In the genomic region with DNA sequence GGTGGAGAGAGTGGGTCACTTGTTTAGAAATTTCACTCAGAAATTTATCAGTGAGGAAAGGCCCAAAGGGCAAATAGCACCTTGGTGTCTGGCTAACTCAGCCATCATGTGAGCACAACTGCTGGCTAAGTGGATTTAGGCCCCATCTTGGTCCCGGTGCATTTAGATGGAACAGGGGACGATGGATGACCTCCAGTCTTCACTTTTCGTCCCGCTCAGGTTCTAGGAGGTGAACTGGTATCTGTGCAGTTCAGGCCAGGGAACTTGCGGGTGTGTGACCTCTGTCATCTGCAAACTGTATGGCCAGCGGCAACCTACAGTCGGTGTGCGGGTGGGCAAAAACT, we compare ENCODE assay signal across 10 mouse cellular contexts. TPM values are rescaled to one million over a fixed set of nuclear protein-coding genes. Genes with fewer than 3 reads are reported as not detected.
DNase-seq lines count a peak whose midpoint lies in the region; ATAC-seq and TF ChIP-seq lines count a peak whose summit lies in the region.
"Had no signal": no experiment of that assay in that cellular context is flagged by ENCODE, and none has a peak within 500 bp of the region (broad histone marks: within the 10 kb centered on the region; RNA-seq: fewer than 3 reads in every experiment).

No protein-coding gene starts in this region.

- TF ChIP-seq CTCF in olfactory bulb, adult 2 months (IDR thresholded peaks at IDR 0.05; ENCODE audit: insufficient read depth, low read depth, low read length): no peak

- H3K4me3 ChIP-seq in liver, embryonic 11.5 days (ENCODE audit: low read depth, low read length): no peak overlapping the region; the same call in 1 of the 2 replicates
- peak overlapping the region; percentile 49 for H3K4me3 ChIP-seq in embryonic facial prominence, embryonic 12.5 days
- peak overlapping the region; percentile 58 for H3K4me3 ChIP-seq in limb, embryonic 10.5 days
- peak overlapping the region; percentile 44; the same call in 1 of the 2 replicates for H3K4me3 ChIP-seq in olfactory bulb, adult 2 months (ENCODE audit: insufficient read depth, low read depth, low read length)

- no peaks in the 10 kb centered on the region for H3K9me3 ChIP-seq in liver, embryonic 11.5 days (ENCODE audit: control insufficient read depth, low read length)
- H3K9me3 ChIP-seq in embryonic facial prominence, embryonic 12.5 days: no peaks in the 10 kb centered on the region
- no peaks in the 10 kb centered on the region for H3K9me3 ChIP-seq in limb, embryonic 10.5 days (replicated peaks)

- TF ChIP-seq POLR2A in olfactory bulb, adult 2 months (IDR thresholded peaks at IDR 0.05; ENCODE audit: insufficient read depth, low read depth, low read length): no peak

- H3K36me3 ChIP-seq in liver, embryonic 11.5 days (ENCODE audit: control insufficient read depth, insufficient read depth, low read length): no peaks in the 10 kb centered on the region
- H3K36me3 ChIP-seq in embryonic facial prominence, embryonic 12.5 days: no peaks in the 10 kb centered on the region
- no peaks in the 10 kb centered on the region for H3K36me3 ChIP-seq in limb, embryonic 10.5 days

- H3K27ac ChIP-seq in liver, embryonic 11.5 days (ENCODE audit: low read depth, low read length): no peak overlapping the region
- H3K27ac ChIP-seq in embryonic facial prominence, embryonic 12.5 days: no peak overlapping the region
- no peak overlapping the region for H3K27ac ChIP-seq in limb, embryonic 10.5 days
- H3K27ac ChIP-seq in olfactory bulb, adult 2 months (ENCODE audit: insufficient read depth, low read depth, low read length): no peak overlapping the region

- H3K4me1 ChIP-seq in liver, embryonic 11.5 days (replicated peaks; ENCODE audit: control insufficient read depth, insufficient read depth, low read length): peaks cover 10% of the 10 kb centered on the region
- no peaks in the 10 kb centered on the region for H3K4me1 ChIP-seq in embryonic facial prominence, embryonic 12.5 days
- peaks cover 27% of the 10 kb centered on the region for H3K4me1 ChIP-seq in limb, embryonic 10.5 days
- H3K4me1 ChIP-seq in olfactory bulb, adult 2 months (ENCODE audit: control insufficient read depth, insufficient read depth, low read length): peaks cover 23% of the 10 kb centered on the region

- 5% methylated on average over 8 of the region's 8 CpGs for WGBS in liver, embryonic 11.5 days
- WGBS in embryonic facial prominence, embryonic 12.5 days: 6% methylated on average over 8 of the region's 8 CpGs
- WGBS in limb, embryonic 10.5 days: 2% methylated on average over 8 of the region's 8 CpGs
- WGBS in olfactory bulb, adult 2 months: 64% methylated on average over 8 of the region's 8 CpGs

- H3K27me3 ChIP-seq in liver, embryonic 11.5 days (replicated peaks; ENCODE audit: control insufficient read depth, insufficient read depth, low read length): peaks cover 97% of the 10 kb centered on the region
- H3K27me3 ChIP-seq in embryonic facial prominence, embryonic 12.5 days: peaks cover 67% of the 10 kb centered on the region
- H3K27me3 ChIP-seq in limb, embryonic 10.5 days (ENCODE audit: low read depth, poor library complexity, severe bottlenecking): peaks cover 100% of the 10 kb centered on the region

- no peak for ATAC-seq in liver, embryonic 11.5 days (replicated peaks; ENCODE audit: low FRiP score)
- no peak for ATAC-seq in embryonic facial prominence, embryonic 12.5 days (ENCODE audit: insufficient number of reproducible peaks, insufficient read depth, low FRiP score, low TSS enrichment)

- H3K9ac ChIP-seq in liver, embryonic 11.5 days (ENCODE audit: low read depth, low read length): no peak overlapping the region
- H3K9ac ChIP-seq in embryonic facial prominence, embryonic 12.5 days: no peak overlapping the region

- DNase-seq in liver, embryonic 11.5 days (ENCODE audit: low spot score): peak; percentile 46
- DNase-seq in liver: no peak
- peak; percentile 75 for DNase-seq in limb, embryonic 10.5 days (ENCODE audit: low spot score)
- no peak for DNase-seq in ovary, postnatal 14 days (ENCODE audit: low spot score)
- no peak for DNase-seq in adrenal gland, postnatal 4 days (ENCODE audit: low spot score in 2 of 2)
- no peak for DNase-seq in lung, adult 18-20 months
- DNase-seq: thymus, postnatal 36 days had no signal

- peak overlapping the region; percentile 75; the same call in 1 of the 2 replicates for H3K4me2 ChIP-seq in liver, embryonic 11.5 days
- H3K4me2 ChIP-seq in embryonic facial prominence, embryonic 12.5 days (replicated peaks): peak overlapping the region; percentile 93

RNA-seq across cellular contexts. Expression of gene Tbr1, which starts 8.4 kb away (rescaled TPM):
- 0.17 and 0.26 TPM in 2 replicates for polyA plus RNA-seq in liver, embryonic 11.5 days (2014; fragmentation: Nextera tagmentation; extraction: Ambion mirVana)
- 0.26 and 2.2 TPM in 2 replicates for polyA plus RNA-seq in embryonic facial prominence, embryonic 12.5 days (2016; fragmentation: Nextera tagmentation; extraction: Ambion mirVana)
- 0.04 and 0.10 TPM in 2 replicates for polyA plus RNA-seq in limb, embryonic 10.5 days (2016; fragmentation: Nextera tagmentation; extraction: Ambion mirVana)
- not detected in 2 replicates for polyA plus RNA-seq in olfactory bulb, adult 2 months (2012; ENCODE audit: insufficient read depth, insufficient read length, low replicate concordance, missing spikeins)
- under 1 TPM; 0.31 to 0.48 TPM for total RNA-seq in adrenal gland, postnatal 4 days (2021)
- total RNA-seq: liver, adult 2 months had no signal
- polyA plus RNA-seq: liver, adult 2 months had no signal

Comparison
In these comparisons a context has a peak if more than half of its experiments do, and no peak if none do; other contexts are left out.
1. DNase-seq: peak in liver, embryonic 11.5 days (single experiment) and limb, embryonic 10.5 days (single experiment); none in liver (single experiment), ovary, postnatal 14 days (single experiment), adrenal gland, postnatal 4 days (0 of 2) and lung, adult 18-20 months (0 of 2).